Mouse (Mus musculus) activated CD4-positive, CD25-positive, alpha-beta regulatory T cell, adult 4 months (primary cell): ENCODE data around the gene Kif3a. TPM values are rescaled to one million over a fixed set of nuclear protein-coding genes. Genes with fewer than 3 reads are reported as not detected.

Source experiments
- ATAC-seq: one replicate; pipeline ENCODE4 v1.8.0; 2017
- polyA plus RNA-seq, 2 experiments: library from polyadenylated mRNA; unstranded; fragments of 100-300 nt; shearing (Covaris generic); gene quantifications; one replicate each; pipeline ENCODE4 v1.2.1; 2017

The Kif3a gene
- 1 to 10 TPM; 5.9 to 7.8 TPM for polyA plus RNA-seq

DNA sequence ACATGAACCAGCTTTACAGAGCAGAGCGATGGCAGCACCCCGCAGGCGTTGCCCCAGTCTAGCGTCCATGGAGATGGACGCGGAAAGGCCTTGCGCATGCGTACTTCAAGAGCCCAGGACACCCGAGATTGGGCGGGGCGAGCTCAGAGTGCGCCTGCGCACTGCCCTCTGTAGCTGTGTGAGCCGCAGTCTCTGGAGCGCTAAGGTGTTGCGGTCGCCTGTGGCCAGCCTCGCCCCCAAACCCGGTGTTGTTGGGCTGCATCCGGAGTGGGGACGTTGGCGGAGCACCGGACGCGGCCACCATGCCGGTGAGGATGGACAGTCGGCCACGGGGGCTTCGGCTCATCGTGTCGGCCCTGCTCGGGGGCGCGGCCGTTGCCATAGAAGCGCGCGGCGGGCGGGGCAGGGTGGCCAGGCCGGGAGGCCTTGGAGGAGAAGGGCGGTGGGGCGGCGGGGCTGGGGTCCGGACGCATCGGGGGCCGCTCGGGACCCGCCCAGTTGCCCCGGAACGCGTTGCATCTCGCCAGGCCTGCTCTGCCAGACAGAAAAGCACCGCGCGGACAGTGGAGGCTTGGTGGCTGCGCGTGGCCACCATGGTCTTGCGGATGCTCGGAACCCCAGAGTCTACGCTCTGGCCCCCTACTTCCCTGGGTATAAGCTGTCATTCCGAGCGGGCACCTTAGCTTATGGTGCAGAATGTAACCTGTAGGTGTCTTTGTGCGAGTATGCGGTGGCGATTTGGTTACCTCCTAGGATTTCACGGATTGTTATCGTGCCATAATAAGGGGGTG, at the start of gene Kif3a:
Gene Kif3a, plus strand, starts transcription at position 156 of the 791 bp plus-strand sequence.
- peak; percentile 88 for ATAC-seq

DNA sequence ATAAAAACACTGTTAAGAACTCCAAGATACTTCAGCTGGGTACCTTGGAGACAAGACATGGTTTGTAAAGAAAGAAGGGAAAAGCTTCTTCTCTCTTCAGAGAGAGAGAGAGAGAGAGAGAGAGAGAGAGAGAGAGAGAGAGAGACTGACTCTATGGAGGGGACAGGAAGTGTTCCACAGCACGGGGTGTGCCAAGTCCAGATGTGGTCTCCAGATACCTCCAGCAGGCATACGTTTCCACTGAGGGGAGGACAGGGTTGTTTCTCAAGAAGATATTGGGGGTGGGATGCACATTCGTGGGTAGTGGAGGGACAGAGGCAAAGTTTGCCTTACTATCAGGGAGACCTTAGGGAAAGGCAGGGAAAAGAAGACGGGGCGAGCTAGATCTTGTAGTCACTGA, 48.4 kb upstream of the Kif3a start:
- no peak for ATAC-seq

DNA sequence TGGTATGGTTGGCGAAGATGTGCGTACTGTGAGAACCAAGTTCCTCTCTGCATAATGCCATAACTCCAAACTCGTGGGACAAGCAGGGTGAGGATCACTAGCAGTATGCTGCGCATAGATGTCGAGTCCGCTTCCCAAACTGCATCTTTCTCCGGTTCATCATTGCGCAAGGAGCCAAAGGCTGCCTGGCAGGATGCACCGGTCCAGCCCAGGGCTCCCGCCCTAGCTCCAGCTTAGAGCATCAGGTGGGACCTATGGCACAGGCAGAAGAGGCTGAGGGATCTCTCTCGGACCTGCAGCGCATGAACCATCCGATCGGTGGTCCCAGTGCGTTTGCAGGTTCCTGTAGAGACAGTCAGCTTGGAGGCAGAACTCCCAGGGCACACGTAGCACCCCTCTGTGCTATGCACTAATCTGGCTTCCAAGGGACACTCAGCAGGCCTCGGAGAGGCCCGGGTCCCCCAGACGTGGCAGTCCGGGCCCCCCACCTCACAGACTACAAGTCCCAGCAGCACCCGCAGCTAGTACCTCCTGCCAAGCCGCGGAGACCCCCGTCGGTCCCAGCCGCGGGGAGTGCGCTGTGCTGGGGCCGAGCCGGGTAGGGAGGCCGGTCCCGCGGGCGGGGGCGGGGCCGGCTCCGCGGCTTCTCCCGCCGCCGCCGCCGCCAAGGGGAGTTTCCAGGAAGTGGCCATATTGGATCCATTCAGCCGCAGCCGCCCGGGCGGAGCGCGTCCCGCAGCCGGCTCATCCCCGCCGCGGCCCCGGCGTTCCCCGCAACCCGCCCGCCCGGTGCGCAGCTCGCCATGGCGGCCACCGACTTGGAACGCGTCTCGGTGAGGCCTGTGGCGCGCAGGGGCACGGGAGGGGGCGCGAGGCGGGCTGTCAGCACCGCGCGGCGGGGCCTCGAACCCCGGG, 47.7 kb upstream of the Kif3a start, which contains the start of gene Sept8:
Gene Sept8, plus strand, starts transcription at position 51 of the 915 bp plus-strand sequence.
- peak; percentile 52 for ATAC-seq

DNA sequence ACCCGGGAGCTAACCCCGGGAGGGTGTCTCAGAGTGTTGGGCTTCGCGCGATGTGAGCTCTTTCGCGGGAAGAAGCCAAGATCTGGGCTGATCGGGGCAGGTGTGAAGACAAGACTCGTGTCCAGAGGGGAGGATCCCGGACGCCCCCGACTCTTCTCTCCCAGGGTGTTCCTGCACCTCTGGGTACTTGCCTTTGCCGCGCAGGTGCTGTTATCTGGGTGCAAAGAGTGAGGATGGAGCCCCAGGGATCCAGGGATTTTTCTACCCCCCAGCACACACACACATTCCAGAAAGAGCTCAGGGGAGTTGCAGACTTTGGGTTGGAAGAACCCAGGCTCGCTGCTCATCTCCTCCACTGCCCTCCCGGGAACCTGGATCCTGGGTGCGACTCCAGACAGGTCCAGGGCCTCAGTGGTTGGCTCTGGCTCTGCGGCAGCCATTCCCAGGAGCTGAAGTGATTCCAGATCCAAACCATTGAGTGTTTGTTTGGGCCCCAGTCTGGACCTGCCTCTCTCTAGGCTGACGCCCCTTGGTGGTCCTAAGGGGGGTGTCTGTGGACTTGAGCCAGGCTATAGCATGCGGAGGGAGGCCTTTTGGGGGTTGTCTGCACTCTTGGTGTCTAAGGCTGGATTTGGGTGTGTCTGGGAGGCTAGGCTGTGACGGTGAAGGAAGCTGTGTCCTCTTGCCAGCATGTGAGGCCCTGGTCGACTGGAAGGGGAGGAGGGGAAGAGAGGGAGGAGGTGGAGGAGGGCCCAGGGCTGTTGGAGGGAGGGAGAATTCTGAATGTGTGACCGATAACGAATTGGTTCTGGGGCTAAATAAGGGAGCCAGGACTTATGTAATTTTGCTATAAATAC, 46.8 kb upstream of the Kif3a start:
- no peak for ATAC-seq

DNA sequence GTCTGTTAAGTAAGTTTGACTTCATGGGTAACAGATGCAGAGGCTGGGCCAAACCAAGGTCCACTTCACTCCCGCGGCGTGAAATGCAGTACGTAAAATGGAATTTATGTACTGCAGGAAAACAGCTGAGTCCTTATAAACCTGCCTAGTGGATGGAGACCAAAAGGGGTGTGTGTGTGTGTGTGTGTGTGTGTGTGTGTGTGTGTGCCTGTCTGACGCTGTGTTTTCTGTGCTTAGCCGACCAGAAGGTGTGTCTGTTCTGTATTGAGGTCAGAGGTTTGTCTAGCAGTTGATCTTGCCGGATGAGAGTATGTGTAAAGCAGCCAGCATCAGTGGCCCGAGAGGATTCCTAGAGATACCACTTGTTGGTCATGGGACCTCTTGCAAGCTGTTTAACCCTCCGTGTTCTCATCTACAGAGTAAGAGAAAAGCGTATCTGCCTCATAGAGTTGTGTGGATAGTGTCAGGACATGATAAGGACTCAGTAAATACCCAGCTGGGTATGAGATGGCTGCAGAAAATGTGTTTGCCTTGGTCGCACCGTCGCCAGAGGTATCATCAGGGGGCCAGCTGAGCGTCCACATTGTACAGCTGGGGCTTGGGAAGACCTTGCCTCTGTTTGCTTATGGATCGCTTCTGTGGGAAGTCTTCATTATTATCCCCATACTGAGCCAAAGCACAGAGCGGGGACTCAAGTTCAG, 45.9 kb upstream of the Kif3a start:
- ATAC-seq, result no peak

DNA sequence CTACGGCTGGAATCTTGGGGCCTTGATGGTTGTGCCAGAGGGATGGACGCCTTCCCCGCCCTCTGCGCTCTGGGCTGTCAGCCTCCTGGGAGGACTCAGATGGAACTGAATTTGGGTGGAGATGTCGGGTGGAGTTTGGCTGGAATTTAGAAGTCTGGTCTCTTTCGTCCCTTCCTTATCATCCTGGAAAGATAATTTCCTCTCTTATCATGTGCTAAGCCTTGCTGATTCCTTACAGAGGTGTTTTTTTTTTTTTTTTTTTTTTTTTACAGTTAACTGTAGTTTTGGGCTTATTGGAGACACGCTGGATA, 45.4 kb upstream of the Kif3a start:
- ATAC-seq, result no peak

DNA sequence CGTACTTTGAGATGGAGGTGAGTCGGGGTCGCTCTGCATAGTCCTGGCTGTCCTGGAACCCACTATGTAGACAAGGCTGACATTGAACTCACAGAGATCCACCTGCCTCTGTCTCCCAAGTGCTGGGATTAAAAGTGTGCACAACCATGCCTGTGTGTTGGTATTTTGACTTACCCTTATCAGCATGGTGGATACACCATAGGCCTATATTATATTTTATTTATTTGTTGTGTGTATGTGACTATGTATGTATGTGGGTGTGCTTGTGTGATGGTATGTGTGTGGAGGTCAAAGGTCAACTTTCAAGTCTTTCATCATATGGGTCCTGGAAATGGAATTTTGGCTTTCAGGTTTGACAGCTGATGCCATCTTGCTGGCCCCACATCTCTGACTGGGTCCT, 44.8 kb upstream of the Kif3a start:
- no peak for ATAC-seq

DNA sequence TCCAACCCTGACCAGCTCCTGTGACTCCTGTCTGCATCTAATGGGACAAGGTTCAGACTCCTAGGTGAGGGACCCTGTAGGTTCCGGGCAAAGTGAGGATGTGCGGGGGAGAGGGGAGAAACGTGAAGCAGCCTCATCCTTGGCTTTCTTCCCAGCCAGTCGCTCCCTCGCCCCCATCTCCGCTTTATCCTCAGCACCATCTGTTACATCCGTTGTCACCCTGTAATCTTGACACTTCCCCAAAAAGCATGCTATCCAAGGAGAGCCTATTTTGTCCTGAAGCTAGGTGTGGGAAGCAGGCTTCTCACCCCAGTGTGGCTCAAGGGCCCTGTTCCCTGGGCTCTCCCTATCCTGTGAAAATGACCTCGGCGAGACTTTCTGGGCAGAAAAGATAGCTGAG, 44.2 kb upstream of the Kif3a start:
- no peak for ATAC-seq

DNA sequence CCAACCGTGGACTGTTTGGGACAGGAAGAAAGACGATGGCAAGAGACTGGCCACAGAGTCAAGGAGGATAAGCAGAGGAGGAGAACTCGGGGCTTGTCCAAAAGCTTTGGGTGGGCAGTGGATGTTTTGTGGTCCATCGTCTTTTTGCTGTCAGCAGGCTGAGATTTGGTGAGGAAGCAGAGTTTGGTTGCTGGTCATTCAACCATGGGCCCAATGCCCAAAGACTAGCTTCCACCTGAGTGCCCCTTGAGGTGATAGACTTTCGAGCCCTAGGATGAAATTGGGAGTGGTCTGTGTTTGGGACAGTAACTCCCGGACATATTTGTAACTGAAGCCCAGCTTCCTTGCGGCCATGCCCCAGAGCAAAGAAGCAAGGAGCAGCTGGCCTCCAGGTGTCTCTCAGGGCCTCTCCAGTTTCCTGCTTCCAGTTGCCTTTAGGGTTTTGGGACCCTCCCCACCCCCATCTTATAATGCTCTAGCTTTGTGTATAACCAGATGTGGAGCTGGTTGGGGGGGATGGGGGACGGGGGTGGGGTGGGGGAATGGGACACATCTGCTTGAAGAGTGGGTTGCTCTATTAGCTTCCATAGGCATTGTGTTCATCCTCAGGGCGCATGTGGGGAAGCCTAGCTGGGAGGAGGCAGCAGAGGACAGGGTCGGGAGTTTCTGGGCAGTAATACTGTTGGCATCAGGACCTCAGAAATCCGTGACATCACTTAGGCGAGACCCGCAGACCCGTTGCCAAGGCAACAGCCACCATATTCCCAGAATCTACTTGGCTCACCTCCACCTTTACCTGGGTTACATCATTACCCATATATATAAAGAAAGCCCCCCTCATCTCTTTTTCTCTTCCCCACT, 43.4 kb upstream of the Kif3a start:
- no peak for ATAC-seq

DNA sequence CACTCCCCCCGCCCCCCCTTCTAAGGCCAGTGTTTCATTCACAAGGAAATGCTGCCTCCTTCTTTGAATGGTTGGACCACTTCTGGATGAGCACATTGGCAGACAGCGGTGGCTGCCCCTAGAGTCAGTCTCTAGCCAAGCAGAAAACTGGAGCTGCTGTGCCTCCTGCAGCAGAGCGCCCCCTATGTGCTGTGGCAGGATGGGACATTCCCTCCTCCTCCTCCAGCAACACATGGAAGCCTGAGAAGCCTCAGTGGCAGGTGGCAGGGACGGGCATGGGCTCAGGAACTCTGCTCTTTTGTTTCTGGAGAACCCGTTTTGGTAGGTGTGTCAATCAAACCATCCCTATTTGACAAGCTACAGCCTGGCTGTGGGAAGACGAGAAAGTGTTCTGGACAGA, 42.3 kb upstream of the Kif3a start:
- ATAC-seq, result no peak

DNA sequence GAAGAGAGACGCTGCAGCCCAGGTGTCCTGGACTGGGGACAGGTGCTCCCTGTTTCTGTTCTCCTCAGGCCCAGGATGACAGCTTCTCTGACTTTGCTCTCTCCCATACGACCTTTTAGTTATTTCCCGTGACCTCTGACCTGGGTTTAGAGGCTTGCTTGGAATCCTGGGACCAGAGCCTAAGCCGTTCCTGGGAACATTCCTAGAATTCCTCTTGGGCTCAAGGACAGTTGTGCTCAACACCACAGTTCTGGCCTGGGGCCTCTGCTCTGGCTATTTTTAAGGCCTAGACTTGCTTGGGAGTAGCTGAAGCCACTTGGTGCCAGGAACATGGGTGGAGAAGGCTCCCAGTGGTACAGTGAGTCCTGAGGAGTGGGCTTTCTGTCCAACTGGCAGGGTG, 41.7 kb upstream of the Kif3a start:
- ATAC-seq, result no peak

DNA sequence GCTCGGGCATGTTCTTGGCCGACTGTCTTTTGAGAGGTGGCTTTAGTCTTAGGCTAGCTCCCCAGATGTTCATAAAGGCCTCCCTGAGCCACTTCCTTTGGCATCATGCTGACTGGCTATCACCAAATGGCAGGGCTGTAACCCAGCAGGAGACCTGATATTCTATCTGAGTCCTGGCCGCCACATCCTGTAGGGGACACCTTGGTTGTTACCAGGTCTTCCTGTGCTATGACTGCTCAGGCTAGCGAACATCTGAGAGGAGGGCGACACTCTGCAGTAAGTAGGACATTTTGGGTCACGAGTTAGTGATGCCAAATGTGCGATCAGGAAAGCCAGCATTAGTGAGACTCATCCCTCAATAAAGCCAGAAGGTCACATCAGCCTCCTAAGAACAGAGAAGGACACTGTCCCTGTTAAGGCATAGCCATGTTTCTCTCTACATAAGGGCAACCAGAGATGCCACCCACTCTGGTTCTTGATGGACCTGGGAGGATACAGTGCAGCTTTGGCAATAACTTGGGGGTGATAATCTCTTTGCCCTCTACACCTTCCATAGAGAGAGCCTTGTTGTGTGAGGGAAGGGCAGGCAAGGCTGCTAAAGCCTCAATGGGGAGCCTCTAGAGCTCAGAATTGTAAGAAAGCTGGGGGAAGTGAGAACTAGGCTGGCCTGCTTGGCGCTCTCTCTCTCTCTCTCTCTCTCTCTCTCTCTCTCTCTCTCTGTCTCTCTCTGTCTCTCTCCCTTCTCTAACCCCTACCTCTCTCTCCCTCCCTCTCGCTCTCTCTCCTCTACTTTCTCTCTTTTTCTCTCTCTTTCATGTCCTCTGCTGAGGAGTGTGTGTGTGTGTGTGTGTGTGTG, 38.6 kb upstream of the Kif3a start:
- ATAC-seq, result no peak

DNA sequence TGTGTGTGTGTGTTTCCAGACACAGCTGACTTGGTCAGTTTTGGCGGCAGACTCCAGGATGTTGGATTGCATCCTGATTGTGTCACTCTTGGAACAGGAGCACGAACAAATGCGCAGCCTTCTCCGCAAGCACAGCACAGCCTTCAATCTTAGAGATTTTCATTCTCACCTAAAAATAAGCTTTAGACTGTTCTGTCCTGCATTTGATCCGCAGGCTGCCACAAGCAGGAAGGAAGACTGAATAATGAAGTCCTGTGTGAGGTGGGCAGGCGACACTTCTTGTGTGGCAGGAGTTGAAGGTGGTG, 38.0 kb upstream of the Kif3a start:
- no peak for ATAC-seq

DNA sequence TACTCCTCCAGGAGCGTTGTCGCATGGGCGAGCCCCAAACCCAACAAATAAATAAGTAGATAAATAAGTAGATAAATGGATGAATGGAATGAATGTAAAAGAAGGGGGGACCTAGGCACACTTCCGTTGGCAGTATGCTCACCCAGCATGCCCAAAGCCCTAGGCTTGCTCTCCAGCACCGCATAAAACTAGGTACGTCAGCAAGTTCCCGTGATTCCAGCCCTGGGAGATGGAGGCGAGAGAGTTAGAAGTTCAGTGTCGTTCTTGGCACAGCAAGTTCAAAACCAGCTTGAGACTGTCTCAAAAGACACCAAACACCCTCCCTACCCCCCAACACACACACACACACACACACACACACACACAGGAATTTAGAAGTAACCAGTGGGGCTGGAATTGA, 37.2 kb upstream of the Kif3a start:
- no peak for ATAC-seq

DNA sequence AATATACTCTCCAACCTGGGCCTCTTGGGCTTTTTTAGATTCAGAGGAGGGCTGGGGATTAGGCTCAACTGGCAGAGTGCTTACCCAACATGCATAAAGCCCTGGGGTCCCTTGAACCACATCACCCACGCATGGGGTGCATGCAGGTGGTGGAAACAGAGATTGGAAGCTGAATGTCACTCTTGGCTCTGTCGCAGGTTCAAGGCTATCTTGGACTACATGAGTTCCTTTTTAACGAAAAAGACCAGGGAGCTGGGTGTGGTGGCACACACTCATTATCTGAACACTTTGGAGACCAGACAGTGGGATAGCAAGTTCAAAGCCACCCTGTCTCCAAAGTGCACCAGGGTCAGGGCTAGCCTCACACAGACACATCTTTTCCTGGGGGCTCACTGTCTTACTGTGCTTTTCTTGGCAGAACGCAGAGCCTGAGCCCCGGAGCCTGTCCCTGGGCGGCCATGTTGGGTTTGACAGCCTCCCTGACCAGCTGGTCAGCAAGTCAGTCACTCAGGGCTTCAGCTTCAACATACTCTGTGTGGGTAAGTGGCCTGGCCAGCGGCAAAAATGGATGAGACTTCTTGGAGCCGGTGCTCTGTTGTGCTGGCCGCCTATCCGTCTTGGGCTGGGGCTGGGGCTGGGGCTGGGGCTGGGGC, 35.5 kb upstream of the Kif3a start:
- ATAC-seq, result no peak

DNA sequence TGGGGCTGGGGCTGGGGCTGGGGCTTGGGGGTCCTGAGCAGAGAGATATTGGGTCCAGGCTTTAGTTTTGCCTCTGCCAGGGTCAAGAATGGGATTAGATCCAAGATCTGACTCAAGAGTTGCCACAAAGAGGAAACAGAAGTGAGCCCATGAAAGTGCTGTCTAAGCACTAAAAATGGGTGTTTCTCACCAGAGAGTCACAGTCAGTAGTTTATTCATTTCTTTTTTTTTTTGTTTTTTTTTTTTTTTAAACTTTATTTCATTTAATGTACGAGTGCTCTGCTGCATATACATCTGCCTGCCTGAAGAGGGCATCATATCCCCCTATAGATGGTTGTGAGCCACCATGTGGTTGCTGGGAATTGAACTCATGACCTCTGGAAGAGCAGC, 35.0 kb upstream of the Kif3a start:
- ATAC-seq, result no peak

DNA sequence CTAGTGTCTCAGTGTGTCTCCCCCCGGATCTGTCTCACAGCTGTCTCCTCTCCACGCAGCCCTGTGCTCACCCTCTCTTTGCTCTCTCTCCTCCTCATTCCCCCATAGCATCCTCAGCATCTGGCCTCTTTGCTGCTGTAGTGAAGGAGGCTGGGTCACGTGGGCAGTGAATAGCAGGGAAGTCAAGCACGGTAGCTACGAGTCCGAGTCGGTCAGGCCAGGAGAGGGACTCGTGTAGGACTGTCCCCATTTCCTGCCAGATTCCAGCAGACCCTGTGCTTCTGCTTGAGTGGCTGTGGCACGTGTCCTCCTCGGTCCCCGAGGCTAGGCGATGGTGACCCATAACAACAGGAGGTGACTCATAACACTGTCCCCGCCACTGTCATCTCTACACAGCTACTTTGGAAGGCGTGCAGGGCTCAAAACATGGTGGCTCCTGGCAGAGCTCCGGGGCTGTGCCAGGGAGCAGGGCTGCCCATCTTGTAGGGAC, 28.1 kb upstream of the Kif3a start:
- no peak for ATAC-seq

DNA sequence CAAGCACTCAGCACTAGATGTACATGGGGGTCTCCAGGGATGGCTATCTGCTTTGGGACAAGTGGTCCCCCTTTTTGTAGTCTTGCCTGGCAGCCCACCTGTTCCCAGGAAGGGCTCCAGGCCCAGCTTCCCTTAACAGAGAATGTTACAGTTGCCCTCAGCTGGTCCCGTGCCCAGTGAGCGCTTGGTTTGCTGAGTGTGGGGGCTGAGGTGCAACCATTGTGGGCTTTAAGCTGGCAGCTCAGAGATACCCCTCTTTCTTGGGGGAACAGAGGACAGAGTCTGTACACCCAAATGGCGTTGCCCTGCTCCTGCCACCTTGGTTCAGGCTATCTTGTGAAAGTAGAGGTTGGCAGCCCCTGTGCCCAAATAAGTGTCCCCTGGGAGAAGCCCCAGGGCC, 26.8 kb upstream of the Kif3a start:
- ATAC-seq, result no peak

DNA sequence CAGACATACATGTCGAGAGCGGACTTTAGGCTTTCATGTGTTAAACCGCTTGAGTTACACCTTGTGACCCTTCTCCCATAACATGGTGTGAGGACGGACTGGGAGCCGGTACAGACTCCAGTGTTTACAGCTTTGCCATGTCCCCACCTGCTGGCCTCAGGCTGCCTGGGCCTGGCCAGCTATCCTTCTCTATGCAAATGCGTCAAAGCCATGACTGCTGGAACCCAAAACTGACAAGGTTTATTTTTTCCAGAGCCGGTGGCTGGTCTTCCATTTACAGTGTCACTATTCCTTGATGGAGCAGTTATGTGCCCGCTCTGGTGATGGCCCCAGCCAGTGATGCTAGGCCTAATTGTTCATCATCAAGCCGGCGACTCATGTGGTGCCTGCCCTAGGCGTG, 26.0 kb upstream of the Kif3a start:
- no peak for ATAC-seq

DNA sequence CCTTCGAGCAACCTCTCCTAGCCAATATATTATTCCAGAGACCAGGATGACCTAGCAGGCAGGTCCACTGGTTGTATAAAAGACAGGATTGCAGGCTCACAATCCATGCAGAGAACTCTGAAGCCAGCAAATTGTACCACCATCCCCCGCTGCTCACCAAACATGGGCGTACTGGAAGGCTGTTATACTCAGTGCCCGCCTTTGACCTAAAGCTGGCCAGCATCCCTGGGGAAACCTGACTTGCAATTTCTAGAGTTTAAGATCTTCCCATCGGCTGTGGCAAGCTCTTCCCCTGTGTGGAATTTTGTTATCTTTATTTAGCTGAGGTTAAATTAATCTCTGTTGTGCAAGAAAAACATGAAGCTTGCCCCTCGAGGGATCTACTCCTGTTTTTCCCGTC, 24.2 kb upstream of the Kif3a start:
- ATAC-seq, result no peak
